Mouse (Mus musculus): ENCODE measurements at regions not wholly inside any gene's neighbourhood (a gene's known extent, or its start where the extent isn't known, plus 50 kb on each side); places are given as distances from the start of the nearest gene placed in this dataset.

DNA sequence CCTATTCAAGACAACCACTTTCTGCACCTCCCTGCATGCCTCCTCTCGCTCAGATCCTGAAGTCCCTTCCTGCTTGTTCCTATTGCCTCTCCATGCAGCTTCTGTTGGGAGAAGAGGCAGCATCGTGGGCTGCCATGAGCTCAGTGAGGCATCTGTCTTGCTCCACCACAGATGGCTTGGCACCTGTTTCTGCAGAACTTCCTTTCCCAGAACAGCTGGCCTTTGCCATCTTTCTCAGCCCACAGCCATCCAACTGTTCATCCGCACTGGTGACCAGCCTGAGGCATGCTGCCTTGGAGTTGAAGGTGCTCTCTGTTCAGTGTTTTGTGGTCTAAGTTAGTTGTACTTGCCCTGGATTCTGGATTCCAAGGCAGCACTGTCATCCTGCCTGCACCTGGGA, 312.5 kb downstream of the Cmpk2 start:
- in situ Hi-C loops (cut with MboI; ENCODE audit: low pct_ligation_motif_present, low pct_unique_long_range_greater_than_20kb, low sequenced_read_pairs), result no loop called here
- no peak overlapping the region for H3K9ac ChIP-seq (ENCODE audit: insufficient read depth, low read depth)
- no peak for DNase-seq (ENCODE audit: extremely low read depth)
- H3K4me3 ChIP-seq (replicated peaks in 1 of 3; ENCODE audit: low read depth in 2 of 3, low read length in 2 of 3, poor library complexity in 1 of 3), result no peak overlapping the region
- no peaks in the 10 kb centered on the region for H3K4me1 ChIP-seq (ENCODE audit: control insufficient read depth in 1 of 2, insufficient read depth in 2 of 2)
- no peaks in the 10 kb centered on the region for H3K27me3 ChIP-seq (replicated peaks)
- peaks cover 3% of the 10 kb centered on the region for H3K9me3 ChIP-seq (replicated peaks; ENCODE audit: low read length)
- H3K4me2 ChIP-seq (ENCODE audit: insufficient read depth, low read depth, poor library complexity, severe bottlenecking), result no peak overlapping the region
- dilution Hi-C loops (cut with MboI; ENCODE audit: extremely low pct_ligation_motif_present, extremely low pct_unique_long_range_greater_than_20kb, low sequenced_read_pairs), result no loop called here
- no peak overlapping the region for H3K27ac ChIP-seq (ENCODE audit: insufficient read depth, low read depth)
- TF ChIP-seq ELF1 (IDR thresholded peaks at IDR 0.05; ENCODE audit: low read depth, low read length), result no peak
- no peak for TF ChIP-seq JUN (IDR thresholded peaks at IDR 0.05; ENCODE audit: insufficient read depth, low read depth, low read length)
- TF ChIP-seq NRF1 (IDR thresholded peaks at IDR 0.05; ENCODE audit: low read depth, low read length), result no peak
- no peaks in the 10 kb centered on the region for H3K79me2 ChIP-seq (replicated peaks; ENCODE audit: control insufficient read depth, extremely low read depth, insufficient read depth, poor library complexity, severe bottlenecking)
- no peaks in the 10 kb centered on the region for H3K36me3 ChIP-seq (replicated peaks in 1 of 2; ENCODE audit: control insufficient read depth in 1 of 2, insufficient read depth in 1 of 2, low read length in 1 of 2)

DNA sequence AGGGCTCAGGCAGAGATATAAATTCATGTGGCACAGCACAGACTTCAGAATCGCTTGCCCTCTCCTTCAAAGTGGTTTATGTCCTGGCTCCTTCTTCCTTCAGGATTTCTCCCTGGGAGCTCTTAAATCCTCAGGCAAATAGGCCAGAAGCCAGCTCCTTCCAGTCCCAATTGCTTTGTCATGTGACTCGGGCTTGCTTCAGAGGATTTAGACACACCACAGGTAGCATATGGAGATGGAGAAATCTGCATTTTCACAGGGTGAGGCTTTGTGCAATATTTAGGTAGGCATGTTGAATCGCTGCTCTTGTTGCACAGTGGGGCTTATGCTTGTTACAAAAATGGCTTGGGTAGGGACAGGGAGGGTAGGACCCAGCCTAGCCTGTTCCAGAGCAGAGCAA, 309.8 kb downstream of the Cmpk2 start:
- Histone ChIP-seq H3K4me1 (ENCODE audit: control insufficient read depth in 1 of 2, insufficient read depth in 2 of 2) (no peaks in the 10 kb centered on the region), H3K4me2 (ENCODE audit: insufficient read depth, low read depth, poor library complexity, severe bottlenecking) (no peak overlapping the region), H3K27ac (ENCODE audit: insufficient read depth, low read depth) (no peak overlapping the region), H3K9me3 (replicated peaks; ENCODE audit: low read length) (peaks cover 3% of the 10 kb centered on the region), H3K9ac (ENCODE audit: insufficient read depth, low read depth) (no peak overlapping the region), H3K4me3 (replicated peaks in 1 of 3; ENCODE audit: low read depth in 2 of 3, low read length in 2 of 3, poor library complexity in 1 of 3) (no peak overlapping the region), H3K79me2 (replicated peaks; ENCODE audit: control insufficient read depth, extremely low read depth, insufficient read depth, poor library complexity, severe bottlenecking) (no peaks in the 10 kb centered on the region), H3K27me3 (replicated peaks) (no peaks in the 10 kb centered on the region), H3K36me3 (replicated peaks in 1 of 2; ENCODE audit: control insufficient read depth in 1 of 2, insufficient read depth in 1 of 2, low read length in 1 of 2) (no peaks in the 10 kb centered on the region)
- dilution Hi-C loops (cut with MboI; ENCODE audit: extremely low pct_ligation_motif_present, extremely low pct_unique_long_range_greater_than_20kb, low sequenced_read_pairs), result no loop called here
- TF ChIP-seq SIN3A (IDR thresholded peaks at IDR 0.05; ENCODE audit: low read length) (no peak), BHLHE40 (IDR thresholded peaks at IDR 0.05; ENCODE audit: low read depth, low read length) (no peak), RAD21 (IDR thresholded peaks at IDR 0.05; ENCODE audit: low read depth, low read length) (no peak), E2F4 (IDR thresholded peaks at IDR 0.05; ENCODE audit: insufficient replicate concordance, low read depth, low read length) (no peak), ZNF384 (IDR thresholded peaks at IDR 0.05; ENCODE audit: low read depth, low read length) (no peak), TCF12 (IDR thresholded peaks at IDR 0.05; ENCODE audit: low read depth, low read length) (no peak), ZC3H11A (IDR thresholded peaks at IDR 0.05; ENCODE audit: low read depth, low read length) (no peak), USF1 (IDR thresholded peaks at IDR 0.05; ENCODE audit: low read depth, low read length) (no peak), CTCF (conservative IDR thresholded peaks at IDR 0.05 in 1 of 2, IDR thresholded peaks at IDR 0.05 in 1 of 2; ENCODE audit: low read depth in 2 of 2, low read length in 2 of 2) (no peak), POLR2AphosphoS2 (IDR thresholded peaks at IDR 0.05; ENCODE audit: low read depth, low read length) (no peak)
- no peak for DNase-seq (ENCODE audit: extremely low read depth)
- in situ Hi-C loops (cut with MboI; ENCODE audit: low pct_ligation_motif_present, low pct_unique_long_range_greater_than_20kb, low sequenced_read_pairs), result no loop called here

DNA sequence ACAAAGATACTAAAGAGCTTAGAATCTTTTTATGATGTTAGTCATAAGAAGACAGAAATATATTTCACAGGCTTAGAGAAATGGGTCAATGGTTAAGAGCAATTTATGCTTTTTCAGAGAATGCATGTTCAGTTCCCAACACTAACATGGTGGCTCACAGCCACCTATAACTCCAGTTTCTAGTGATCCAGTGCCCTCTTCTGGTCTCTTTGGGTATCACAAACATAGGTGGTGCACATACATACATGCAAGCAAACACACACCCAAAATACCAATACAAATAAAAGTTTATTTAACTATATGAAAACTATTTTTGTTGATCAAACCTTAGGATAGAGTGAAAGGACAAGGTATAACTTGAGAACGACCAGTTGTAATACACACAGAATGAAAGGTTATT, 308.0 kb downstream of the Cmpk2 start:
- no peaks in the 10 kb centered on the region for H3K36me3 ChIP-seq (replicated peaks in 1 of 2; ENCODE audit: control insufficient read depth in 1 of 2, insufficient read depth in 1 of 2, low read length in 1 of 2)
- H3K4me1 ChIP-seq (ENCODE audit: control insufficient read depth in 1 of 2, insufficient read depth in 2 of 2), result no peaks in the 10 kb centered on the region
- no peak overlapping the region for H3K9ac ChIP-seq (ENCODE audit: insufficient read depth, low read depth)
- peak; percentile 1 for DNase-seq (ENCODE audit: extremely low read depth)
- H3K79me2 ChIP-seq (replicated peaks; ENCODE audit: control insufficient read depth, extremely low read depth, insufficient read depth, poor library complexity, severe bottlenecking), result no peaks in the 10 kb centered on the region
- H3K9me3 ChIP-seq (replicated peaks; ENCODE audit: low read length), result peaks cover 3% of the 10 kb centered on the region
- H3K27ac ChIP-seq (ENCODE audit: insufficient read depth, low read depth), result no peak overlapping the region
- in situ Hi-C loops (cut with MboI; ENCODE audit: low pct_ligation_motif_present, low pct_unique_long_range_greater_than_20kb, low sequenced_read_pairs), result no loop called here
- TF ChIP-seq JUN (IDR thresholded peaks at IDR 0.05; ENCODE audit: insufficient read depth, low read depth, low read length) (no peak), GABPA (IDR thresholded peaks at IDR 0.05; ENCODE audit: insufficient replicate concordance, low read depth, low read length) (no peak)
- H3K4me2 ChIP-seq (ENCODE audit: insufficient read depth, low read depth, poor library complexity, severe bottlenecking), result no peak overlapping the region
- no peak overlapping the region for H3K4me3 ChIP-seq (replicated peaks in 1 of 3; ENCODE audit: low read depth in 2 of 3, low read length in 2 of 3, poor library complexity in 1 of 3)
- no peaks in the 10 kb centered on the region for H3K27me3 ChIP-seq (replicated peaks)
- dilution Hi-C loops (cut with MboI; ENCODE audit: extremely low pct_ligation_motif_present, extremely low pct_unique_long_range_greater_than_20kb, low sequenced_read_pairs), result no loop called here
